Mouse (Mus musculus) heart, embryonic 11.5 days (tissue): ENCODE data around the gene Ankib1. TPM values are rescaled to one million over a fixed set of nuclear protein-coding genes. Genes with fewer than 3 reads are reported as not detected.

Experiments
- ATAC-seq: fragments of 200-750 bp; cut with Nextera tagmentation; replicated peaks from 2 replicates; pipeline ENCODE4 v1.8.0; 2017; ENCODE audit warnings: moderate library complexity; ENCODE audit not compliant: insufficient number of reproducible peaks, low FRiP score, low TSS enrichment
- H3K27ac ChIP-seq: fragments of 300-500 bp; sonication (generic); 2 replicates; pipeline ENCODE4 v1.5.1; 2014; ENCODE audit warnings: mild to moderate bottlenecking, low read depth, low read length
- H3K27me3 ChIP-seq: fragments of 300-500 bp; sonication (generic); 2 replicates; pipeline ENCODE4 v1.6.1; 2014; ENCODE audit warnings: mild to moderate bottlenecking, low read length, mixed read lengths; ENCODE audit not compliant: control insufficient read depth, insufficient read depth
- H3K36me3 ChIP-seq: fragments of 300-500 bp; sonication (generic); 2 replicates; pipeline ENCODE4 v1.6.1; 2014; ENCODE audit warnings: mild to moderate bottlenecking, low read length, moderate library complexity, mixed read lengths; ENCODE audit not compliant: control insufficient read depth, insufficient read depth
- H3K4me1 ChIP-seq: fragments of 300-500 bp; sonication (generic); 2 replicates; pipeline ENCODE4 v1.6.1; 2014; ENCODE audit warnings: low read length; ENCODE audit not compliant: control insufficient read depth, insufficient read depth
- H3K4me2 ChIP-seq: fragments of 300-500 bp; sonication (generic); 2 replicates; pipeline ENCODE4 v1.6.1; 2014; ENCODE audit warnings: mild to moderate bottlenecking, moderate library complexity
- H3K4me3 ChIP-seq: fragments of 300-500 bp; sonication (generic); 2 replicates; pipeline ENCODE4 v1.5.1; 2014; ENCODE audit warnings: low read depth, low read length
- H3K9ac ChIP-seq: fragments of 300-500 bp; sonication (generic); 2 replicates; pipeline ENCODE4 v1.6.1; 2014; ENCODE audit warnings: mild to moderate bottlenecking, low read depth, low read length, moderate library complexity
- H3K9me3 ChIP-seq: fragments of 300-500 bp; sonication (generic); replicated peaks from 2 replicates; pipeline ENCODE4 v1.6.1; 2016; ENCODE audit warnings: low read length; ENCODE audit not compliant: control insufficient read depth
- WGBS: fragments of 180-500 bp; shearing (Covaris S2); extraction: QIAGEN DNeasy Blood & Tissue Kit; methylation state at CpG from one replicate; pipeline ENCODE4 v1.1.7; 2014; ENCODE audit not compliant: insufficient replicate concordance; 5-methylcytosine and 5-hydroxymethylcytosine counted together
- microRNA-seq: library from miRNA; unstranded; fragments of <30 nt; microRNA quantifications from one replicate; pipeline ENCODE4, GENCODE M21; 2016; ENCODE audit warnings: borderline number of aligned reads
- polyA plus RNA-seq: library from polyadenylated mRNA; unstranded; fragments of >200 nt; fragmentation: Nextera tagmentation; extraction: Ambion mirVana; gene quantifications from 2 replicates; pipeline ENCODE4 v1.2.1, GENCODE M21; 2014

Gene Ankib1
- polyA plus RNA-seq, 1 experiment from 2014 or later, result 10.5 TPM

GRCm38 (mm10) chr5:3646991-3647707, 155.6 kb downstream of the Ankib1 start:
- H3K27ac ChIP-seq, result peak overlapping the region; percentile 77
- peak overlapping the region; percentile 99 for H3K4me3 ChIP-seq
- H3K9ac ChIP-seq, result peak overlapping the region; percentile 86
- peaks cover 3% of the 10 kb centered on the region; the same call in 1 of the 2 replicates for H3K4me1 ChIP-seq
- WGBS, result under 1% methylated on average over 56 of the region's 60 CpGs
- peaks cover 9% of the 10 kb centered on the region for H3K36me3 ChIP-seq
- H3K9me3 ChIP-seq, result no peaks in the 10 kb centered on the region
- peak overlapping the region; percentile 63 for H3K4me2 ChIP-seq
- H3K27me3 ChIP-seq, result no peaks in the 10 kb centered on the region
- ATAC-seq, result peak; percentile 64

GRCm38 (mm10) chr5:3646539-3646938, 156.2 kb downstream of the Ankib1 start:
- peaks cover 3% of the 10 kb centered on the region; the same call in 1 of the 2 replicates for H3K4me1 ChIP-seq
- WGBS, result 27% methylated on average over 6 of the region's 6 CpGs
- H3K27ac ChIP-seq, result no peak overlapping the region
- peaks cover 9% of the 10 kb centered on the region for H3K36me3 ChIP-seq
- H3K27me3 ChIP-seq, result no peaks in the 10 kb centered on the region
- H3K4me3 ChIP-seq, result peak overlapping the region; percentile 99
- no peaks in the 10 kb centered on the region for H3K9me3 ChIP-seq
- peak overlapping the region; percentile 63 for H3K4me2 ChIP-seq
- ATAC-seq, result no peak
- H3K9ac ChIP-seq, result peak overlapping the region; percentile 86

- H3K9me3 ChIP-seq, result no peaks in the 10 kb centered on the region
- H3K4me3 ChIP-seq, result no peak overlapping the region
- peaks cover 9% of the 10 kb centered on the region for H3K36me3 ChIP-seq
- no peaks in the 10 kb centered on the region for H3K27me3 ChIP-seq
- 80% methylated on average over 6 of the region's 6 CpGs for WGBS
- H3K4me1 ChIP-seq, result peaks cover 3% of the 10 kb centered on the region; the same call in 1 of the 2 replicates
- no peak overlapping the region for H3K4me2 ChIP-seq
- ATAC-seq, result no peak
- no peak overlapping the region for H3K27ac ChIP-seq
- 0 out of 2 replicates have a peak overlapping the region, but pooled peaks have one; percentile 34 for H3K9ac ChIP-seq
These were observed 157.4 kb downstream of the Ankib1 start for GRCm38 (mm10) chr5:3645326-3645725.

DNA sequence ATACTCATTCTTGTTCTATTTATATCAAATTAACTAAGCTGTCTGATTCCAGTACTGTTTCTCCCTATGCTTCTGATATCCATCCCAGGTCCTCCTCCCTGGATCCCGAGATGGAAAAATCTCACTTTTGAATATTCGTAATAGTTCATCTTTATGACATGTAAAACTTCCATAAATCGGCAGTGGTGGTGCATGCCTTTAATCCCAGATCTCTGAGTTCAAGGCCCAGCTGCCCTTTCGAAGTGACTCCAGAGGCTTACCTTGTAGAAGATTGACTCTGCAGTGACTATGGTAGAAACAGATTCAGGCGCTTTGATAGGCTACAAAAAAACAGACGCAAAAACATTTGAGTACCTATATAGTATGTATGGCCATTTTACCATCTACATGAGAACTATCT, 158.1 kb downstream of the Ankib1 start:
- Histone ChIP-seq H3K4me3 (no peak overlapping the region), H3K27ac (no peak overlapping the region), H3K4me2 (no peak overlapping the region), H3K4me1 (peaks cover 3% of the 10 kb centered on the region; the same call in 1 of the 2 replicates), H3K36me3 (peaks cover 9% of the 10 kb centered on the region), H3K27me3 (no peaks in the 10 kb centered on the region), H3K9me3 (no peaks in the 10 kb centered on the region), H3K9ac (no peak overlapping the region)
- WGBS, result 87% methylated on average over 6 of the region's 6 CpGs
- no peak for ATAC-seq

Small RNA genes lying within 50 kb of the gene (microRNA-seq; reads per million reads assigned to microRNA genes)
- gene Gm22926 (not detected), gene Gm26238 (not detected)

Other genes with a start within 250 kb of the Ankib1 start
- gene 1700109H08Rik, start 231.4 kb downstream of the Ankib1 start, polyA plus RNA-seq, result 2.4 and 2.9 TPM in 2 replicates
- gene Pex1, start 206.9 kb downstream of the Ankib1 start, polyA plus RNA-seq, result 9.7 and 13.2 TPM in 2 replicates
- 10.5 and 10.7 TPM in 2 replicates for gene Rbm48, start 206.3 kb downstream of the Ankib1 start, polyA plus RNA-seq
- gene Tmbim7, start 151.7 kb downstream of the Ankib1 start, polyA plus RNA-seq, result not detected in 2 replicates
- 57.9 and 62.1 TPM in 2 replicates for gene Gatad1, start 145.7 kb downstream of the Ankib1 start, polyA plus RNA-seq
- gene Krit1, start 259 bp upstream of the Ankib1 start, polyA plus RNA-seq, result 43.7 and 44.4 TPM in 2 replicates
- gene Lrrd1, start 42.2 kb upstream of the Ankib1 start, polyA plus RNA-seq, result 0.28 and 0.33 TPM in 2 replicates
- 6.9 and 8.2 TPM in 2 replicates for gene Mterf1a, start 91.0 kb upstream of the Ankib1 start, polyA plus RNA-seq
- gene Akap9, start 125.1 kb upstream of the Ankib1 start, polyA plus RNA-seq, result 85.8 and 99.1 TPM in 2 replicates